Mouse (Mus musculus) bone marrow macrophage, adult 2 months (primary cell): ENCODE results near the gene Slc31a1. TPM values are rescaled to one million over a fixed set of nuclear protein-coding genes. Genes with fewer than 3 reads are reported as not detected.

Source experiments
- H3K27ac ChIP-seq: 2 replicates; pipeline ENCODE4 v1.5.1; 2012; ENCODE audit warnings: low read depth, low read length; ENCODE audit not compliant: insufficient read depth
- H3K4me1 ChIP-seq: 2 replicates; pipeline ENCODE4 v1.6.1; 2012; ENCODE audit warnings: low read length; ENCODE audit not compliant: control insufficient read depth, insufficient read depth
- H3K4me3 ChIP-seq: 2 replicates; pipeline ENCODE4 v1.5.1; 2012; ENCODE audit warnings: mild to moderate bottlenecking, low read length, moderate library complexity; ENCODE audit not compliant: insufficient read depth
- CTCF ChIP-seq: IDR thresholded peaks from 2 replicates; pipeline ENCODE4 v1.5.1; 2012; ENCODE audit warnings: low read depth, mild to moderate bottlenecking, low read length, moderate library complexity
- POLR2A ChIP-seq: IDR thresholded peaks from 2 replicates; pipeline ENCODE4 v1.6.1; 2012; ENCODE audit warnings: mild to moderate bottlenecking, low read depth, low read length, borderline replicate concordance
- polyA plus RNA-seq: library from polyadenylated mRNA; stranded (reverse); fragments of >200 nt; gene quantifications from 2 replicates; pipeline ENCODE4 v1.2.4, GENCODE M21; 2012; ENCODE audit not compliant: missing spikeins, insufficient read depth, insufficient read length

Gene Slc31a1
- polyA plus RNA-seq, 1 experiment, result 71.0 TPM

- Histone ChIP-seq H3K4me3 (no peak overlapping the region), H3K27ac (no peak overlapping the region), H3K4me1 (peaks cover 6% of the 10 kb centered on the region; the same call in 1 of the 2 replicates)
- TF ChIP-seq CTCF (no peak), POLR2A (no peak)
Measured at GRCm38 (mm10) chr4:62439793-62440192, 79.3 kb downstream of the Slc31a1 start.

GRCm38 (mm10) chr4:62440544-62440943 lies 80.0 kb downstream of the Slc31a1 start:
- TF ChIP-seq CTCF (no peak), POLR2A (no peak)
- H3K27ac ChIP-seq, result no peak overlapping the region
- no peak overlapping the region for H3K4me3 ChIP-seq
- H3K4me1 ChIP-seq, result peaks cover 6% of the 10 kb centered on the region; the same call in 1 of the 2 replicates

- Histone ChIP-seq H3K4me3 (no peak overlapping the region), H3K4me1 (peaks cover 6% of the 10 kb centered on the region; the same call in 1 of the 2 replicates), H3K27ac (no peak overlapping the region)
- TF ChIP-seq CTCF (no peak), POLR2A (no peak)
Measured at GRCm38 (mm10) chr4:62440986-62441385, 80.5 kb downstream of the Slc31a1 start.

Other genes with a start within 250 kb of the Slc31a1 start
- not detected in 2 replicates for gene Mup21, start 209.9 kb upstream of the Slc31a1 start, polyA plus RNA-seq
- not detected in 2 replicates for gene Zfp37, start 129.7 kb upstream of the Slc31a1 start, polyA plus RNA-seq
- 72.9 and 73.7 TPM in 2 replicates for gene Slc31a2, start 98.2 kb upstream of the Slc31a1 start, polyA plus RNA-seq
- gene Fkbp15, start 179 bp upstream of the Slc31a1 start, polyA plus RNA-seq, result 92.2 and 95.1 TPM in 2 replicates
- gene Cdc26, start 47.9 kb downstream of the Slc31a1 start, polyA plus RNA-seq, result 54.8 and 71.2 TPM in 2 replicates
- 10.1 and 10.9 TPM in 2 replicates for gene Prpf4, start 48.1 kb downstream of the Slc31a1 start, polyA plus RNA-seq
- not detected in 2 replicates for gene Rnf183, start 74.5 kb downstream of the Slc31a1 start, polyA plus RNA-seq
- 0.94 TPM in 1 of 2 replicates, not detected in the other for gene Wdr31, start 110.2 kb downstream of the Slc31a1 start, polyA plus RNA-seq
- 0.55 TPM in 1 of 2 replicates, not detected in the other for gene Bspry, start 119.3 kb downstream of the Slc31a1 start, polyA plus RNA-seq
- gene Hdhd3, start 142.7 kb downstream of the Slc31a1 start, polyA plus RNA-seq, result 0.46 and 2.2 TPM in 2 replicates
- gene Alad, start 159.2 kb downstream of the Slc31a1 start, polyA plus RNA-seq, result 9.2 and 10.3 TPM in 2 replicates
- 32.2 and 33.8 TPM in 2 replicates for gene Pole3, start 164.3 kb downstream of the Slc31a1 start, polyA plus RNA-seq
- gene 4933430I17Rik, start 164.6 kb downstream of the Slc31a1 start, polyA plus RNA-seq, result 0.60 TPM in 1 of 2 replicates, not detected in the other
- 17.2 and 19.7 TPM in 2 replicates for gene Rgs3, start 199.1 kb downstream of the Slc31a1 start, polyA plus RNA-seq